Mouse (Mus musculus): ENCODE data around the gene Snx30.

DNA sequence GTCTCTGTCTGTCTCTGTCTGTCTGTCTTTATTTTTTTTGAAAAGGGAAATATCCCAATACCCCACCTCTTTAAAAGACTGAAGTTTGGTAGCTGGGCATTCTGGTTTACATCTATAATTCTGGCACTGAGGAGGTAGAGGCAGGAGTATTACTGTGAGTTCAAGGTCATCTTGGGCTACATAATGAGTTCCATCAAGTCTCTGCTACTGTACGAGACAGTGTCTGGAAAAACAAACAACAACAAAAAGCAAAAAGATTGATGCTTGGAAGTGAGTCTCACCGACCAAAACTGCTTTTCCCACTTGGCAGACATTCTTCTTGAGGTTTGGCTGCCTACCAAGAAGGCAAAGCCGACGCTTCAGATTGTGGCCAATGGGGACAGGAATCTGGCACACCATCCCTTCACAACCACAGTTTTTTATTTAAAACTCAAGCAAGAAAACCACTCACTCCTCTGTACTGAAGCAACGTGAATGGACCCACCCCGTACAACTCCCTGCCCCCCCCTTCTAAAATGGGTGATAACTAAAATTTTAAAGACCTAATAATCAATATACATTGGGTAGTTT is 63.9 kb downstream of the Snx30 start:
- TF ChIP-seq POLR2A (IDR thresholded peaks at IDR 0.05; ENCODE audit: borderline replicate concordance, insufficient read depth, low read length): no peak
- no peak for TF ChIP-seq CTCF (IDR thresholded peaks at IDR 0.05; ENCODE audit: borderline replicate concordance, insufficient read depth, low read depth, low read length)

Data from cerebellum, adult 2 months (tissue).